Mouse (Mus musculus) forelimb bud, embryonic 11.5 days (tissue): ENCODE measurements around the gene Six5.
A peak's percentile ranks its signal among the peaks of the same experiment; 100 is the strongest.

Source experiments
- DNase-seq: peaks from one replicate; pipeline ENCODE4 v3.0.0-alpha.2; 2012; ENCODE audit warnings: low read depth, low spot score

The Six5 gene

GRCm38 (mm10) chr7:19075723-19076585 lies 18.4 kb upstream of the Six5 start, which contains the start of gene Dmwd:
Dmwd (plus strand) TSS chr7:19076227.
- peak; percentile 99 for DNase-seq

- DNase-seq: no peak
Measured at GRCm38 (mm10) chr7:19076586-19076991, 17.8 kb upstream of the Six5 start.

GRCm38 (mm10) chr7:19077761-19078160 lies 16.6 kb upstream of the Six5 start:
- no peak for DNase-seq

DNA sequence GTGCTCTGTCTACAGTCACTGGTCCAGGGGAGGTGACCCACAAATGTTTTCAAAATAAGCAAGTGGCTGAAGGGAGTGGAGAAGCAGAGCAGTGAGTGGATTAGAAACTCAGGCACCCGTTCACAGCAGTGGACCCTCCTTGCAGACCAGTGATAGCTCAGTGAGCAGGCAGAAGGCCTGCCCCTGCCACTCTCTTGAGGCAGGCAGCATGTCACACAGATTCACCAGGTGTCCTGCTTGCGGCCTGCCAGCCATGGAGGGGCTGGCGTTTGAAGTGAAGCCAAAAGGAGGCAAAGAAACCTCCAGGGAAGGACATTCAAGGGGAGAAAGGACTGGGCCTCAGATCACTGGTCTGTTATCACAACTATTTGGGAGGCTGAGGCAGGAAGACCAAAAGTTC lies 15.7 kb upstream of the Six5 start:
- DNase-seq: no peak

- no peak for DNase-seq
Measured at GRCm38 (mm10) chr7:19080451-19080950, 13.9 kb upstream of the Six5 start.

GRCm38 (mm10) chr7:19082171-19082570 lies 12.2 kb upstream of the Six5 start:
- no peak for DNase-seq

DNA sequence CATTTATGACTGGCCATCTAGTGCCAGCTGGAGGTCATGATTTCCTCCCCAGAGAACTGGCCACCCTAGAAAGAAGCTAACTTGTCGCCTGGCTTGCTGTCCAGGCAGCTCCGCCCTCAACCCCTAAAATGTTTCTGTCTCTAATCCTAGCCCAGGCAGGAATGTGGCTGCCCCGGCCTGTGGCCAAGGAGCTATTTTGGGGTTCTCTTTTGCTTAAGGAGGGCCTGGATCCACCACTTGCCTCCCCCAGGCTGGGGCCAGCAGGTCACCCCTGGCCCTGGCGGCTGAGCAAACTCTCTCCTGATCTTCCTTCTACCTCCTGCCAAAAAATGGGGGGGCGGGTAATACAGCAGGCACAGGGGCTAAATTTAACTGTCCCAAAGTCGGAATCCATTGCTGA lies 11.3 kb upstream of the Six5 start:
- DNase-seq: no peak

DNA sequence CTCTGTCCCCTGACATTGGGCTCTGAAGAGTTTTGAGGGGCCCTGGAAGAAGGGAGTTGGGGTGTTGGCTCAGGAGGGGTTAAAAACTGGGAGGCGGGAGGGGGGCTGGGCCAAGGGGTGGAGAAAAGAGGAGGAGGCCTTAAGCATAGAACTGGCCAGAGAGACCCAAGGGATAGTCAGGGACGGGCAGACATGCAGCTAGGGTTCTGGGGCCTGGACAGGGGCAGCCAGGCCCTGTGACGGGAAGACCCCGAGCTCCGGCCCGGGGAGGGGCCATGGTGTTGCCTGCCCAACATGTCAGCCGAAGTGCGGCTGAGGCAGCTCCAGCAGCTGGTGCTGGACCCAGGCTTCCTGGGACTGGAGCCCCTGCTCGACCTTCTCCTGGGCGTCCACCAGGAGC lies 10.7 kb upstream of the Six5 start, which contains the start of gene Dmpk:
Gene Dmpk (plus strand): TSS at position 149 of the 400 bp plus-strand sequence.
- DNase-seq: no peak

GRCm38 (mm10) chr7:19084277-19084771 lies 10.1 kb upstream of the Six5 start:
- no peak for DNase-seq

DNA sequence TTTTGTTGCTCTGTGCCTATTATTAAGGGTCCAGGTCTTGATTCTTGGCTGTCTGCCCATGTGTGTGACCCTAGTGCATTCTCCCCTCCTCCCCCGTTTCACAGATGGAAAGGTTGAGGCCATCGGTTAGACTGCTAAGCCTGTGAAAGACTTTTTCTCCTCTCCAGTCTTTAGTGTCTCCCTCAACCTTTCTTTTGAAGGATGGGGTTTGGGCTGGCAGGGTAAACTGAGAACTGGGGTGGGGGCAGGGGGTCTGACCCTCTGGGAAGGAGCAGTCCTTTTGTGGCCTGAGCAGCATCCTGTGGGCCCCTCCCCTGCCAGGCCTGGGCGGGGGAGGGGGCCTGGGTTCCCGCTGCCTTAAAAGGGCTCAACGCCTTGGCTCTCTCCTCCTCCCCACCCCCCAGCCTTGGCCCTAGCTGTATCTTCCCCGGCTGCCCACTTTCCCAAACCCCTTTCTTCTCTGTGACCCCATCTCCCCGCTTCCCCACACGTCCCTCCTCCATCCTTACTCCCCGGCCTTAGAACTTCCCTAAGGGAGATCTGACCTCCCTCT lies 9.4 kb upstream of the Six5 start:
- DNase-seq: no peak

GRCm38 (mm10) chr7:19085495-19085894 lies 8.9 kb upstream of the Six5 start:
- no peak for DNase-seq

DNA sequence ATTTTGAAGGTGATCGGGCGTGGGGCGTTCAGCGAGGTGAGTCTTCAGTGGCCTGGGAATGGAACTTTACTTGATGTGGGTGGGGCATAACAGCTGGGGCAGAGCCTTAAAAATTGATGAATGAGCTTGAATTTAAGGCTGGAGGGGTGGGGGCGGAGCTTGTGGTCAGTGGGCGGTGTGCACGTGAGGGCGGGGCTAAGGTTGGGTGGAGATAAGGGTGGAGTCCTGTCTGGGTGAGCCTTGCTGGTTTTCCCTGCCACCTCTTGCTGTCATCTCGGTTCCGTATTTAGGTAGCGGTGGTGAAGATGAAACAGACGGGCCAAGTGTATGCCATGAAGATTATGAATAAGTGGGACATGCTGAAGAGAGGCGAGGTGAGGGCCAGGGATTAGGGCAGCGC lies 8.4 kb upstream of the Six5 start:
- DNase-seq: no peak

GRCm38 (mm10) chr7:19086760-19087159 lies 7.6 kb upstream of the Six5 start:
- DNase-seq: no peak

GRCm38 (mm10) chr7:19088813-19089212 lies 5.6 kb upstream of the Six5 start:
- peak; percentile 66 for DNase-seq

GRCm38 (mm10) chr7:19091913-19092312 lies 2.5 kb upstream of the Six5 start:
- no peak for DNase-seq

- peak; percentile 78 for DNase-seq
Measured at GRCm38 (mm10) chr7:19092381-19093173, 1.8 kb upstream of the Six5 start.

GRCm38 (mm10) chr7:19093174-19093521 lies 1.2 kb upstream of the Six5 start:
- peak; percentile 83 for DNase-seq

DNA sequence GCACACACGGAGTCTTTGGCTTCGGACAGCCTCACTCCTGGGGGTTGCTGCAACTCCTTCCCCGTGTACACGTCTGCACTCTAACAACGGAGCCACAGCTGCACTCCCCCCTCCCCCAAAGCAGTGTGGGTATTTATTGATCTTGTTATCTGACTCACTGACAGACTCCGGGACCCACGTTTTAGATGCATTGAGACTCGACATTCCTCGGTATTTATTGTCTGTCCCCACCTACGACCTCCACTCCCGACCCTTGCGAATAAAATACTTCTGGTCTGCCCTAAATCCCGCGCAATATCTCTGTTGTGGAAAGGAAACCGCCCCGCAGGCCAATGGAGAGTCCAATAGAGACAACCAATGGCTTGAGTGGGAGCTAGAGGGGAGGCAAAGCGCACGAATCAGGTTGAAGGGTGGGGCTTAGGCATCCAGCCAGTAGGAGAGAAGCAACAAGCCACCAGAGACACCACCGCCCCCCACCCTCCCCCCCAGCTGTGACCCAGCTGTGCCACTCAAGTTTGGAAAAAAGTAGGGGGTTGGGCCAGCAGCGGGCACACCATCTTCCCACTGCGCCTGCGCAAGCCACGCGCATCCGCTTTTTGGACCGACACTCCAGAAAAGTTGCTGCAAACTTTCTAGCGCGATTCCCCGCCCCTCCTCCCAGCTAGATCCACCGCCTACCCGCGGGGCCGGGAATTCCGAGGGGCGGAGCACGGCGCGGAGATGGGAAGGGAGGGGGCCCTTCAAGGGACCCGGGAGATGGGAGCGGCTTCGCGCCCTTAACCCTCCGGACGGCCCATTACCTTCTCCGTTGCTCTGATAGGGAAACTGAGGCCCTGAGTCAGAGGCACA lies 633 bp upstream of the Six5 start:
- peak; percentile 99 for DNase-seq

DNA sequence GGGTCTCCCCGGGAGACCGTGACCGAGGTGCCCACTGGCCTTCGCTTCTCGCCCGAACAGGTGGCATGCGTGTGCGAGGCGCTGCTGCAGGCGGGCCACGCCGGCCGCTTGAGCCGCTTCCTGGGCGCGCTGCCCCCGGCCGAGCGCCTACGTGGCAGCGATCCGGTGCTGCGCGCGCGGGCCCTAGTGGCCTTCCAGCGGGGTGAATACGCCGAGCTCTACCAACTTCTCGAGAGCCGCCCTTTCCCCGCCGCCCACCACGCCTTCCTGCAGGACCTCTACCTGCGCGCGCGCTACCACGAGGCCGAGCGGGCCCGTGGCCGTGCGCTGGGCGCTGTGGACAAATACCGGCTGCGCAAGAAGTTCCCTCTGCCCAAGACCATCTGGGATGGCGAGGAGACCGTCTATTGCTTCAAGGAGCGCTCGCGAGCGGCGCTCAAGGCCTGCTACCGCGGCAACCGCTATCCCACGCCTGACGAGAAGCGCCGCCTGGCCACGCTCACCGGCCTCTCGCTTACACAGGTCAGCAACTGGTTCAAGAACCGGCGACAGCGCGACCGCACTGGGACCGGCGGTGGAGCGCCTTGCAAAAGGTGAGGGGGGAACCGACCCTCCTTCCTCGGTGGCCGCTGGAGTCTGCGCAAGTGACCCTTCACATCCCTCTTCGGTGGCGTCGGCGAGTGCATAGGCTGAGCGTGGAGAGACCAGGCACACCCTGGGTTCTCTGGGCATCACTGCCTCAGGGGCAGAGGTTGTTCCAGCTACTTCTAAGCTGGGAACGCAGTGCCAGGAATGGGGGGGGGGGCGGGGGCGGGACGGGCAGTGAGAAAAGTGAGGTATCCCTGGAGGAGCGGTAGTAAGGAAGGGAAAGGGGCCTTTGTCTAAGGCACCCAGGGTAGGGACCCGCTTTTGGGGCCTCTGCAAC lies 694 bp downstream of the Six5 start:
- peak; percentile 32 for DNase-seq

- DNase-seq: peak; percentile 86
Measured at GRCm38 (mm10) chr7:19095751-19096110, 1.3 kb downstream of the Six5 start.
